Mouse (Mus musculus): ENCODE results near the gene Tmem115. TPM values are rescaled to one million over a fixed set of nuclear protein-coding genes. Genes with fewer than 3 reads are reported as not detected.
"Not testable (repeated sequence)": the region's sequence is repeated elsewhere in the genome, so short reads cannot be mapped to it uniquely, and the experiment has no call there.

The Tmem115 gene
- polyA plus RNA-seq, 3 experiments from 2014 or later = 17.5 to 28.0 (median 19.6) TPM

DNA sequence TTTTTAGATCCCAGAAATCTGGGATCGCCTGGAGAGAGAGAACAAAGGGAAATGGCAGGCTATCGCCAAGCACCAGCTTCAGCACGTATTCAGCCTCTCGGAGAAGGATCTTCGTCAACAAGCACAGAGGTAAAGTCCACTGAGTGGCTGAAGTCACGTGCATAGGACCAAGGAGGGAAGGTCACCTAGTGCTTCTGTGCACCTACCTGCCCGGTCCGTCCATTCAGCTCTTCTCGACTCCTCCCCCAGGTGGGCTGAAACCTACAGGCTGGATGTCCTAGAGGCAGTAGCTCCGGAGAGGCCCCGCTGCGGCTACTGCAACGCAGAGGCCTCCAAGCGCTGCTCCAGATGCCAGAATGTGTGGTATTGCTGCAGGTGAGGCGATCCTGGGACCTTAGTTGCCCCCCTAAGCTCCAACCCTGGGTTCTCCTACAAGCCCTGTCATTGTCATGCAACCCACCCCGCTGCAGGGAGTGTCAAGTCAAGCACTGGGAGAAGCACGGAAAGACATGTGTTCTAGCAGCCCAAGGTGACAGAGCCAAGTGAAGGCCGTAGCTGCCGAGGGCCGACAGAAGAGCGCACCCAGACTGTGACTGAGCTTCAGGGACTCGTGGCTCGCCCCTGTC is 16.9 kb downstream of the Tmem115 start:
- no peak for ATAC-seq

DNA sequence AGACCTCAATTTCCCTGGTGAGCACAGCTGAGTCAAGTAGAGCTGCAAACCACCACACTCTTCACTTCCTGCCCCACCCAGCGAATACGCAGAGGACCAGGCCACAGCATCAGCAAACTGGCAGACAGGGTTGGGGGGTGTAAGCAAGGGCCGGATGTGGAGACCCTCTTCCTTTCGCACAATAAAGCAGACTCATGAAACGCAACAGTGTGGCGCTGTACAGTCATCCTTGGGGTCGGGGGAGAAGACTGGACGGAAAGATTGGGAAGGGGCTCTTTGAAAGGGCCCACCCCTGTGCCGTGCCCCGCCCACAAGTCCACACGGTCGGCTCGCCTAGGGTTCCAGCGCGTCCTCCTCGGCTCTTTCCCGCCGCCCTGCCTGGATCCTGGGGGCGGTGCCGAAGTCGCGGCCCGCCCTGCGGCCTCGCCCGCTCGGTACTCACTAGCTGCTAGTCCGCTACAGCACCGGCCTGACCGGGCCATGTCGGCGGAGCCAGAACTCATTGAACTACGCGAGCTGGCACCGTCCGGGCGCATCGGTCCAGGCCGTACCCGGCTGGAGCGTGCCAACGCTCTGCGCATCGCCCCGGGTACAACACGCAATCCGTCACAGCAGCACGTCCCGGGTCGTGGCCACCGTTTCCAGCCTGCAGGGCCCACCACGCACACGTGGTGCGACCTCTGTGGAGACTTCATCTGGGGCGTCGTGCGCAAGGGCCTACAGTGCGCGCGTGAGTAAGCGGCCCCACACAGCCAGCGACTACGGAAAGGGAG is 17.6 kb downstream of the Tmem115 start, which contains the start of gene Rassf1:
Gene Rassf1, plus strand, starts transcription at position 439 of the 773 bp plus-strand sequence.
- peak; percentile 72 for ATAC-seq

DNA sequence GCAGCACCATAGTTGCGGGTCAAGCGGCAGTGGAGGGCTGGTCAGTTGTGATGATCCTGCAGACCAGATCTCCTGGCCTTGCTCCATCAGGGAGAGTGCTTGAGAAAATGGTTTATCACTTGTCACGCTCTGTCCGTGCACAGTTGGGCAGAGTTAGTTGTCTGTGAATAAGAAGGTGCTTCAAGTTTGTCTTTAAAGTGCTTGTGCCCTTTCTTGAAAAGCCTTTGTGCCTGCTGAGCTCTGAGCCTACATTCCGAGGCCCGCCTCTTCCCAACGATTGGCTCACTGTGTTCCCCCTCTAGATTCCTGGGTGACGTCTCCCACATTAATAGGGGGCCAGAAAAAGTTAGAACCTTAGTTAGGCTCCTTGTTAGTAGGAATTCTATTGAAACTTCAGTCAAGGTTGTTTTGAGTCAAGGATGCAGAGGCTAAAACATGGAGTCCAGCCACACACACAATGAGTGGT is 18.2 kb downstream of the Tmem115 start:
- no peak for ATAC-seq

DNA sequence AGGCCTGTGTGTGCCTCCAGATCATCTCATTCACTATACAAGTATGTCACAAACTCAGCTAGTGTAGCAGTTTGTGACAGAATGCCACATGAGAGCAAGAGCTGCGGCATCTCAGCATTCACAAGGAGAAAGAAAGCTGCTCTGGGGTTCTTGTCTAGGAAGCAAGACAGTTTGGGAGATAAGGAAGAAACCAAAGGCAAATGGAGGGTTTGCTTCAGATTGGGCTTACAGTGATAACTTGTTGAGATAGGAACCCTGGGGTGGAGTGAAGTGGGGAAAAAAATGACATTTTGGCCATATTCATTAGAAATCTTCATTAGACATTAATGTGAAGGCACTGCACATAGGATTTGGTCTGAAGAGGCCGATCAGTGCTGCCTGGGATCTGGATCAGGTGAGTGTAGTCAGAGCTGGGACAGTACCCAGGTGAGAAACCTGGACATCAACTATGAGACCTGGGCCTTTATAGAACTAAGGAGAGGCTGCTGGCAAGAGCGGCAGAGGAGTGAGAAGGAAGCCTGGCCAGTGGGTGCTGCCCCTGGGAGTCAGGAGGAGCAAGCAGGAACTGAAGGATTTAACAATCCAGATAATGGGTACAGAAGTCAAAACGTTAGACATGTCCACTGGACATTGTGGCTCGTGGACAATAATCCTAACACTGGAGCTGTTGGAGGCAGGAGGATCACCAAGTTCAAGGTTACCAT is 19.1 kb downstream of the Tmem115 start:
- ATAC-seq = no peak

DNA sequence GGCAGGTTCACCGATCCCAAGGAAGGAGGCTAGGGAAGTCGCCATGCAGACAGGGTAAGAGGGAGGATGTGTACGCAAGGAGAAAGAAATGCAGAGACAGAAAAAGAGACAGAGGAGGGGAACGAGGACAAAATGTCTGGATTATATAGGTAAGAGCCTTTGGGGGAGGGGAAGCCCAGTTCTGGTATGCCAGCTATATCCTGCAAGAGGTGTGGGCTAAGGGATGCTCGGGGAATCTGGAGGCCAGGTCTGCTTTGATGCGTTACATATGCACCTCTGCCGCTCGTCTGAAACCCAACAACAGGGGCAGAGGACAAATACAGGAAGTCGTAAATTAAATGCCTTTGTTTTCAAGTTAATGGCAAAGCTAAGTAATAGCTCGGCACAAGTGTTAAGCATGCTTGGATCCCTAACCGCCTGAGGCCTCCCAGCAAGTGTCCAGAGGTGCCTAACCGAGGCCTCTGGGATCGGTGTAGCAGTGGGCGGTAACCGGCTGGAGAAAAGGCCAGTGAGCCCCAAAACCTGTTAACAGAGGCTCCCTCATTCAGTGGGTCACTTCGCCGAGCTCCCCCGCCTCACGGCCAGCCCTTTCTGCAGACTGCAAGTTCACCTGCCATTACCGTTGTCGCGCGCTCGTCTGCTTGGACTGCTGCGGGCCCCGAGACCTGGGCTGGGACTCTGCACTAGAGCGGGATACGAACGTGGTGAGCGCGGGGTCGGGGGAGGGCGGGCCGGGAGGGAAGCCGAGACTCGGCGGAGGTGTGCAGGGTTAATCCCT is 20.0 kb downstream of the Tmem115 start:
- ATAC-seq = no peak

DNA sequence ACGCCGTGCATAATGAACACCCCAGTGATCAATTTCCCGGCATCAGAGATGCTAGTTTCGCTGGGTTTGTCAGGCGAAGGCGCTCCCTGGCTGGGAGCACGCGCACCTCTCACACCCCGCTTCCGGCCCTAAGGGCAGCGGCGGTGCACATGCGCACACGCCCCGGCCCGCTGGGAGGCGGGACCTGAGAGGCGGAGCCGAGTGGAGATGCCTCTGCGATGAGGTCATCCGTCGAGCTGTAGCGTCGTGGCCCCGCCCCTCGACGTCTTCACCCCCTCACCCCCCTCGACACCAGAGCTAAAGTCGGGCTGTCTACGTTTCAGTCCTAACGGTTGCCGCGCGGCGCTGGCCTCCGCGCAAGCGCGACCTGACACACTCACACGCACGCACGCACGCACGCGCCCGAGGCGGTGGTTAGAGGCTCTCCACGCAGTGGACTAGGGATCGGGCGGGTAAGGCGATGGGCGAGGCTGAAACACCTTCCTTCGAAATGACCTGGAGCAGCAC is 20.6 kb downstream of the Tmem115 start:
- ATAC-seq = peak; percentile 74

DNA sequence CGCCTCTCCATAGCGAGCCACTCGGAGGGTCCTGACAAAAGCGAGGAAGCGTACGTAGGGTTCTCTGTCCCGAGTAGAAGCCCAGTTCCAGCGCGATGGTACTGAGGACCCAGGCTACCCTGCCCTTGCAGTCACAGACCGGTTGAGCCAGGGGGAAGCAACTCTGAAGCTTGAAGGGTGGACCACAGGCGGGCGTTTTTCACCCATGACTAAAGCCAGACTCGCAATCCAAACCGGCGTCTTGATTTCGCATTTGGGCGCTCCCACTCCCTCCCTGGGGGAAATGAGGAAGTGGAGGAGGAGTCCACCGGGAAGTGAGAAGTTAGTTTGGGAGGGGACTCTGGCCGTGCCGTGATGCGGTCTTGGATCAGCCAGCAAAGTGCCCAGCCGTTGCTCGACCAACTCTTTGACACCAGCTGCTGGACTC is 21.3 kb downstream of the Tmem115 start:
- ATAC-seq = no peak

DNA sequence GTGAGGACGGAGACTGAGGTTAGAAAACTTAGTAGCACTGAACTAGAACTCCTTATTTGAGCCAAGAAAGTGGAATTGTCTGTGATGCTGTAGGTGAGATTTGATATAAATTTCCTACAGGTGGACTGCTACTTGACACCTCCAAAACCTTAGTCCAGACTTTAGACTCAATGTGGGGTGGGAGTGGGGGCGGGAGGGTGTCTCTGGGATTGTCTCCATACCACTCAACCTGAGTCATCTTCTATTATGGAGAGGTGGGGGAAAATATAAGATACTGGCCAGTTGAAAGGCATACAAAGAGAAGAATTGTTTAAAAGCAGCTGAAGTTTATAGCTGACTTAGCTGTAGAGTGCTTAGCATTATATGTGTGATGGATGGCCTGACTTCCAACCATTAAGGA is 22.0 kb downstream of the Tmem115 start:
- no peak for ATAC-seq

DNA sequence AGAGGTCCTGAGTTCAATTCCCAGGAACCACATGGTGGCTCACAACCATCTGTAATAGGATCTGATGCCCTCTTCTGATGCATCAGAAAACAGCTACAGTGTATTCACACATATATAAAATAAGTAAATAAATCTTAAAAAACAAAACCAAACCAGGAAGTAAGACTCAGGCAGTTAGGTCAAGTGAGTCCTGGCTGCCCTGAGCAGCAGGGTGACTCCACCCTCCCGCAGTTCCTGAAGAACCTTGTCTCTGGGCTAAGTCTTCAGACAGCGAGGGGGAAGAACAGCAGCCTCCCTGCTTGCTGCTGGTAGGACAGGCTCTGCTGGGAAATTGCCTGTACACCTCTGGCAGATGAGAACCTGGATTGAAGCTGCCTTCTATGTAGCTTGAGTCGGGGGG is 22.6 kb downstream of the Tmem115 start:
- no peak for ATAC-seq

DNA sequence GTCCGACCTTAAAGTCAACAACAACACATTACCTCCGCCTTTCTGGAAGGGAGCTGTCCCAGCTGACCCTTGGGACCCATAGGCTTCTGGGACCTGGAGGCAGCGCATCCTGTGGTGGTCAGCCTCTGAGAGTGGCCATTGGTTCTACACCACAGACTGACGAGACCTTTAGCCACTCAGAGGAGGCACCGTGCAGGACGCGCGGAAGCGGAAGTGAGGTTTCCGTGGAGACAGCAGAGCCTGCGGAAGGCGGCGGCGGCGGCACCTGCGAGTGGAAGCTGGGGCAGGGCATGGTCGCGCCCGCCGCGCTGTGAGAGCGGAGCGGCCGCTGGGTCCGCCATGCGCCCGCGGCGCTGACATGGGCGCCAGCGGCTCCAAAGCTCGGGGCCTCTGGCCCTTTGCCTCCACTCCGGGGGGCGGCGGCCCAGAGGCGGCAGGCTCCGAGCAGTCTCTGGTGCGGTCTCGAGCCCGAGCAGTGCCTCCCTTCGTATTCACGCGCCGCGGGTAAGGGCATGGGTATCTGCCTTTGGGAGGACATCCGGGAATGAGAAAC is 29.4 kb downstream of the Tmem115 start, which contains the start of gene Tusc2:
Gene Tusc2, plus strand, starts transcription at position 227 of the 553 bp plus-strand sequence.
- ATAC-seq = peak; percentile 97

DNA sequence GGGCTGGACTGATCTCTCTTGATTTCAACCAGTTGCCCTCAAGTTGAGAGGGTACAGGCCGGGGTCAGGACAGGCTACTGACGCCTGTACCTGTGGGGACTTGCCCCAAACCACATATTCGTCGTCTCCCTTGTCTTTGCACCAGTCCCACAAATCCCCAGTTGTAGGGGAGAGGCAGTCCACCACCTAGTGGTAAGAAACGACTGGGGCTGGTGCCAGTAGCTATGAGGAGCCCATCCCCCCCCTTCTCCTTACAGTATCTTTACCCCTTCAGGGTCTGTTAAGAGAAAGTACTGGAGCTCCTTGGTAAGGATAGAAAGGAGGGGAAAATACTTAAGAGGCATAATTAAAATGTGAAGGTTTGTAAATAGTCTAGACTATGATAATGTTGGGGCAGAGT is 31.8 kb downstream of the Tmem115 start:
- ATAC-seq = not testable (repeated sequence)

DNA sequence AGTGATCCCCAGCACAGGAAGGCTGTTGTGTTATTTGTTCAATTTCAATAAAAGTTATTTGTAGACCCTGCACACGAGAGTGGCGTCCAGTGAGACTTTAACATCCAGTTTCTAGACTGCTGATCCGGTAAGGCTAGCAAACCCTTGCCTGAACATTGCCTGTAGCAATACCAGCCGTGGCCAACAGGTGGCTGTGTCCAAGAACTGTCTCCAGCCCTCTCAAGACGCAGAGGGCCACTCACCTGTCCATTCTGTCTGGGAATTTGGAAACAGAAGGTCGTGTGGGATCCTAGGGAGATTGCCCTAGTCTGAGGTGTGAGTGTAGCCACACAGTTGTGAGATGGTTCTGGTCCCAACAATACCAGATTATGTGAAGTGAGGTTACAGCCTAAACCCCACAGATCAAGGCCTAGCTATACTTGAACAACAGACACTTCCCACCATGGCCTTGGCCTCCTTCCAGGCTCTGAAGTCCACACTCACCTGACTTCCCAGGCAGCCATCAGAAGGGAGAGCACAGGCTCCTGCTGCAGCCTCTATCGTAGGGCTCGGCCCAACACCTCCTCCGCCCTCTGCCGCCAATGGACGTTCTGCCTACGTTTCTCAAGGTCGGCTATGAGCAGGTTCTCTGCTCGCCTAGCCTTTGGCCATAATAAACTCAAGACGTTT is 32.4 kb downstream of the Tmem115 start:
- ATAC-seq = no peak

DNA sequence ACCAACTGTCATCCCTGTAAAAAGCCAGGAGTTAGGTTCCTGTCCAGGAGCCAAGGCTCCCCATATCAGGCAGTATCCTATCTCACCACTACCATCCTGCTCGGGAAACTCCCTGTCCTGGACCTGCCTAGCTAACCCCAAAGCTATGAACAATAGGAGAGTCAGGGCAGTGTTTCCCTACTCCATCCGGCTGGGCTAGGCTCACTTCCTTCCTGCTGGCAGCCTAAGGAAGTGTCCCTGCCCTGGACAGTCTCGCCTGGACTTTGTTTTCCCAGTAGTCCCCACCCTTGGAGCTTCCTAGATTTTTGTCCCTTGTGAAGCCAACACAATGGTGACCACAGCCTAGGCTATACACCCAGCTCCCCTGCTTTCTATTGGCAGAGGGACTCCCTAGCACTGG is 33.1 kb downstream of the Tmem115 start:
- no peak for ATAC-seq

DNA sequence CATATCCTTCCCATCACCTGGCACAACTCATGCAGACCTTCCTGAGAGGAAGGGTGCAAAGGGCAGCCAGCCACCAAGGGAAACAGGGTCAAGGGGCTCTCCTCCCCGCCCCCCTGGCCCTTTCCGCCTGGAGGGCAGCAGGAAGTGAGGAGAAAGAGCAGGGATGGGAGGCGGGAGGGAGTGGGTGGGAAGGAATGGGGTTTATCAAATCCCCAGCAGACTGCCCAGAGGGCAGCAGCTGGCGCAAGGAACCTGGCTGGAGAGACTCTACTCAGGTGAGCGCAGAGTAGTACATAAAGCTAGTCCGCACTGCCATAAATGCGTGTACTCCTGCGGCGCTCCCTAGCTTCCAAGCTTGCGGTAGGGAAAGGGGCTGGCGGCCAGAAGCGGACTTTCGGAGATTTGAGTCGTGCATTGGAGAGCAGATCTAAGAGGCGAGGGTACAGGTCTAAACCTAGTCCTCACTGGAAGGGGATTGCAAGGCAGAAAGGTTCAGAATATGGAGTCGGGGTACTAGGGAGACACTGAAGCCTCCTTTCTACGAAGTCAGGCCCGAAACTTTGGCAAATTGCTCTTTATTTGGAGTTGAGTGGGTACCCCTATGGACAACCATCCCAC is 34.1 kb downstream of the Tmem115 start, which contains the start of gene Hyal2:
Gene Hyal2, plus strand, starts transcription at position 244 of the 618 bp plus-strand sequence.
- ATAC-seq = no peak

DNA sequence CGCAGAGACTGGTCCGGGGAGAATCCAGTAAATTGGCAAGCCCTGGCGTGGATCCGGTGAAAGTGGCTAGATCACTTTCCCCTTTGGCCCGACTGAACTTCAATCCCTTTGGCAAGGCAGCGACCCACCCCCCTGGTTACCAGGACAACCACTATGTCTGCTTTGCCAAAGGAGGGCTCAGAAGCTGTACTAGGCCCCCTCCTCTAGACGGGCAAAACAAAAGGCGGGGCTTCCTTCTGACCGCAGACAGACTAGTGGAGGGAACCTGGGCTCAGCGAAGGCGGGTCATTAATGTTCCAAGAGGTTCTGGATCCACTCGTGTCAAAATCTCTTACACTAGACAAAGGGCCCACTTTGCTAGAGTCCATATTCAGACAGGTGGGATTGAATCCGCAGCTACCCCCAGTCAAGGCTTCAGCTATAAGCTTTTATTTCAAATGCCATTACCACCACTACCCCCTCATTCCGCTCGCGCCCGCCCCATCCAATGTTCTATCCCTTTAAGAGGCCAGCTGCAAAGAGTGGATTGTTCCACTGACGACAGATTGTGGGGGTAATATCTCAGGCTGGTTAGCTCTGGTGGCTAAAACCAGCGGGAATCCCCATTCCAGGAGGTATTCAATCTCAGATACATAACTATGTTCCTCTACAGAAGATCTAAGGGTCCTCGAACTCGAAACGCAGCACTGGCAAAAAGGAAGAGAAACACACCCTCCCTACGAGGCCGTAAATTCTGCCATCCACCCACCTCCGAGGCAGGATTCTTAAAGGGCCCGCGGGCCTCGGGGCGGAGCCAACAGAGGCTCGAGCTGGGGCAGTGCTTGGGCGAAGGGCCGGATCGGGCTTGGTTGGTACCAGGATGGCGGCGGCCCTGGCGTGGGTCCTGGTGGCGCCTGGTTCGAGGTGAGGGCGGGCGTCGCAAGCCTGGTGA is 34.9 kb downstream of the Tmem115 start:
- ATAC-seq = peak; percentile 87

DNA sequence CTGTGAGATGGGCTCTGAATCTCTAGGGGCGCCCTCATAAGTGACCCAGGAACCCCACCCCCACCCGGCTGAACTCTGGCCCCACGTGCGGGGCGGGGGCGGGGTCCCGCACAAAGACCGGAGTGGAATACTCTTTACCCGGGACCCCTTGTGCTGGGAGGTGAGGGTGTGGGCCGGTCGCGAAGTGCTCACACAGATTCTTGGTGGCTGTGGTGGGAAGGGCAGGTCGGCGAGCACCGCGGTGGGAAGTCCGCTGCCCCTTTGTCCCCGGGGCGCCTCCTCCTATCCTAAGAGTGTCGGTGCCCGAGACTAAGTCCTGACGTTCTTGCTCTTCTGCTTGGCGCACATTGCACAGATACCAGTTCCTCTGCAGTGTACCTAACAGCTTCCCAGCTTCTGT is 35.5 kb downstream of the Tmem115 start:
- ATAC-seq = peak; percentile 19

DNA sequence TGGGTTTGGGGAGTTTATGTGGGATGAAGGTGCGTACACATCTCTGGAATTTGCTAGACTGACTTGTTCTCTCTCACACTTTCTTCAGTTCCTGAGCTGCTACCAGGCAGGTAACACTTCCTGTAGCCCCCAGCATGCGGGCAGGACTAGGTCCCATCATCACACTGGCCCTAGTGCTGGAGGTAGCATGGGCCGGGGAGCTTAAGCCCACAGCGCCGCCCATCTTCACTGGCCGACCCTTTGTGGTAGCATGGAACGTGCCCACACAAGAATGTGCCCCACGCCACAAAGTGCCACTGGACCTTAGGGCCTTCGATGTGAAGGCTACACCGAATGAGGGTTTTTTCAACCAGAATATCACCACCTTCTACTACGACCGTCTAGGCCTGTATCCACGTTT is 36.3 kb downstream of the Tmem115 start:
- no peak for ATAC-seq

DNA sequence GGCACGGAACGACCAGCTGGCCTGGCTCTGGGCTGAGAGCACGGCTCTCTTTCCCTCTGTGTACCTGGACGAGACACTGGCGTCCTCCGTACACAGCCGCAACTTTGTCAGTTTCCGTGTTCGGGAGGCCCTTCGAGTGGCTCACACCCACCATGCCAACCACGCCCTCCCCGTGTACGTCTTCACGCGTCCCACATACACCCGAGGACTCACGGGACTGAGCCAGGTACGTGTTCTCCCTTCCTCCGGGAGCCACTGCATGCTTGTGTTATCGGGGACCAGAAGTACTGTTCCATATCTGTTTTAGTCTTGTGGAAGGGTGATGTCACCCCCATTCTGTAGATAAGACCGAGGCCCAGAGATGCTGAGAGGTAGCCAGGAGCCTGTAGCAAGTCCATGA is 37.1 kb downstream of the Tmem115 start:
- ATAC-seq = no peak

DNA sequence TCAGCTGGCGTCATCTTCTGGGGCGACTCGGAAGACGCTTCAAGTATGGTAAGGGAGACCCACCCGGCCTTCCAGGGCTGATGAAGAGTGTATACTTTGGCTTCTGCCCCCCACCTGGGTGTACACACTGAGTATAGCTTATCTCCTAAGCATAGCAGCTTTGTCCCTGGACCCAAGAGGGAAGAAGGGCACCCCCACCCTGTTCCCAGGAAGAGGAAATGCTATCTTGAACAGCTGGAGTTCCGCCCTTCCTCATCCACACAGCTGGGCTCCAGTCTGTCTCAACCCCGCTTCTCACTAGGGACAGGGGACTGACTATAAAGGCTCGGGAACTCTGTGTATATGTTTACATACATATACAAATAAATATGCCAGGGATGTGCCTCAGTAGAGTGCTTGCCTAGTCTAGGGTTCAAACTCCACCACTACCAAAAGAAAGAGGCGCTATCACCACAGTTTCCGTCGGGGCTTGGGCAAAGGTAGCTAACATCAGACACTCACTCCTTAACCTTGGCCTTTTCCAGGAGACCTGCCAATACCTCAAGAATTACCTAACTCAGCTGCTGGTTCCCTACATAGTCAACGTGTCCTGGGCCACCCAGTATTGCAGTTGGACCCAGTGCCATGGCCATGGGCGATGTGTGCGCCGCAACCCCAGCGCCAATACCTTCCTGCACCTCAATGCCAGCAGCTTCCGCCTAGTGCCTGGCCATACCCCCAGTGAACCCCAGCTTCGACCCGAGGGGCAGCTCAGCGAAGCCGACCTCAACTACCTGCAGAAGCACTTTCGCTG is 38.0 kb downstream of the Tmem115 start:
- no peak for ATAC-seq
